Mouse (Mus musculus) hindbrain, embryonic 12.5 days (tissue): ENCODE measurements around the gene Gm12248. TPM values are rescaled to one million over a fixed set of nuclear protein-coding genes. Genes with fewer than 3 reads are reported as not detected.
"Not testable (repeated sequence)": the region's sequence is repeated elsewhere in the genome, so short reads cannot be mapped to it uniquely, and the experiment has no call there.

Source experiments
- ATAC-seq: fragments of 200-750 bp; cut with Nextera tagmentation; 2 replicates; pipeline ENCODE4 v1.8.0; 2017; ENCODE audit warnings: moderate TSS enrichment; ENCODE audit not compliant: low FRiP score
- H3K27ac ChIP-seq: fragments of 300-500 bp; sonication (generic); 2 replicates; pipeline ENCODE4 v1.5.1; 2016; ENCODE audit warnings: mild to moderate bottlenecking
- H3K27me3 ChIP-seq: fragments of 300-500 bp; sonication (generic); 2 replicates; pipeline ENCODE4 v1.6.1; 2016; ENCODE audit warnings: mild to moderate bottlenecking
- H3K36me3 ChIP-seq: fragments of 300-500 bp; sonication (generic); 2 replicates; pipeline ENCODE4 v1.6.1; 2016; ENCODE audit warnings: mild to moderate bottlenecking
- H3K4me1 ChIP-seq: fragments of 300-500 bp; sonication (generic); 2 replicates; pipeline ENCODE4 v1.6.1; 2016
- H3K4me2 ChIP-seq: fragments of 300-500 bp; sonication (generic); replicated peaks from 2 replicates; pipeline ENCODE4 v1.6.1; 2016; ENCODE audit warnings: mild to moderate bottlenecking
- H3K4me3 ChIP-seq: fragments of 300-500 bp; sonication (generic); 2 replicates; pipeline ENCODE4 v1.5.1; 2016; ENCODE audit warnings: mild to moderate bottlenecking
- H3K9ac ChIP-seq: fragments of 300-500 bp; sonication (generic); 2 replicates; pipeline ENCODE4 v1.6.1; 2016; ENCODE audit warnings: mild to moderate bottlenecking, moderate library complexity
- H3K9me3 ChIP-seq: fragments of 300-500 bp; sonication (generic); replicated peaks from 2 replicates; pipeline ENCODE4 v1.6.1; 2016; ENCODE audit warnings: mild to moderate bottlenecking
- WGBS: fragments of 180-500 bp; shearing (Covaris S2); methylation state at CpG from one replicate; pipeline ENCODE4 v1.1.7; 2016; 5-methylcytosine and 5-hydroxymethylcytosine counted together
- polyA plus RNA-seq: library from polyadenylated mRNA; unstranded; fragments of >200 nt; fragmentation: Nextera tagmentation; extraction: Ambion mirVana; gene quantifications from 2 replicates; pipeline ENCODE4 v1.2.1, GENCODE M21; 2016

Gm12248 gene
- polyA plus RNA-seq, 1 experiment from 2014 or later: 0.14 TPM

DNA sequence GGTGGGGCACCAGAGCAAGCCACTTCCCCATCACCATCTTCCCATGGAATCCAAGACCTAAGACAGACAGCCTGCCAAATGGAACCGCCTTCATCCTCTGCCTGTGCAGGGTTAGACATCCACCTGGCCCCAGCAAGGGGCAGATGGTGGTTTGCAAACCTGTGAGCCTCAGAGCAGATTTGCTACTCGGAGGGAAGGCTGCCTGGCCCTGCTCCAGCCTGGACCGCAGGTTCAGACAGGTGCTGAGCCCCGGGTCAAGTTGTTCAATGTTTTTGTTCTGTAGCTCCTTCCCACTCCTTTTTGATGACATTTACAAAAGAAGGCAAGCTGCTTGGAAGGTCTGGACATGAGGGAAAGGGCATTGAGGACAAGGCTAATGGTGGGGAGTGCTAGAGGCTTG, 31.7 kb downstream of the Gm12248 start:
- H3K9ac ChIP-seq, H3K27ac ChIP-seq, ATAC-seq, H3K4me3 ChIP-seq, H3K4me1 ChIP-seq, H3K27me3 ChIP-seq, H3K9me3 ChIP-seq, H3K4me2 ChIP-seq: not testable (repeated sequence)
- 99% methylated on average over 4 of the region's 4 CpGs for WGBS
- peaks cover 44% of the 10 kb centered on the region for H3K36me3 ChIP-seq

DNA sequence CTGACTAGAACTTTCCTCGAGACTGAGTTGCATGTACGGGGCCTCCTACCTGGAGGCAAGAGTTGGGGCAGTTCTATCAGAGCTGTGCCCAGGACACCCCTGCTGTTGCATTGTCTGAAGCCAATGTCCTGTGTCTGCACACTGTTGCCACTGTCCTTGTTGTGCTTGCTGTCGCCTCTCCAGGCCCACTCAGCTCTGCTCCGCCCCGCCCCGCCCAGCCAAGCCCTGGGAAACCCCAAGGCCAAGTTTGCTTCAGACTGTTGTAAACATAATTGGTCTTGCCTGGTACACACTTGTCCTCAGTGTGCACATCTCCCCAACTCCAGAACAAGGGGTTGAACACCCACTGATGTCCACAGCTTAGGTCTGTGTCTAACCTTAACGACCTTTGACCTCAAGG, 33.2 kb downstream of the Gm12248 start:
- H3K4me3 ChIP-seq, H3K9ac ChIP-seq, H3K4me1 ChIP-seq, H3K4me2 ChIP-seq, H3K27me3 ChIP-seq, ATAC-seq, H3K27ac ChIP-seq, H3K9me3 ChIP-seq: not testable (repeated sequence)
- peaks cover 58% of the 10 kb centered on the region for H3K36me3 ChIP-seq
- 96% methylated on average over 7 of the region's 7 CpGs for WGBS

DNA sequence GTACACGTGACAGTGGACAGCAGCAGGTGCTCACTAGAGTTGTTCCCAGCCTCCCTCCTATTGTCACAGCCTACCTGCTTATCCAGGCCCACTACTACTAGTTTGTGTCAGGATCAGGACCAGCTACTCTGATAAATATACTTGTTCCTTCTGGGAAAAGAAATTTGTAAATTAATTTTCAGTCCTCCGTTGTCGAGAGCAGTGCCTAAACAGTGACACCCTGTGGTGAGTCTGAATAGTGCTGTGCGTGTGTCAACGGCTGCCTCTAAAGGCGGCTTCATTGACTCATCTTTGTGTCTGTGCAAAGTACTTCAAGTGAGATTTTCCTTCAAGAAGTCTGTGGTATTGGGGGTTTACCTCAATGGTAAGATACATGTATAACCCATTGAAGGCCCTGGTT, 35.5 kb downstream of the Gm12248 start:
- WGBS: 48% methylated on average over 6 of the region's 6 CpGs

DNA sequence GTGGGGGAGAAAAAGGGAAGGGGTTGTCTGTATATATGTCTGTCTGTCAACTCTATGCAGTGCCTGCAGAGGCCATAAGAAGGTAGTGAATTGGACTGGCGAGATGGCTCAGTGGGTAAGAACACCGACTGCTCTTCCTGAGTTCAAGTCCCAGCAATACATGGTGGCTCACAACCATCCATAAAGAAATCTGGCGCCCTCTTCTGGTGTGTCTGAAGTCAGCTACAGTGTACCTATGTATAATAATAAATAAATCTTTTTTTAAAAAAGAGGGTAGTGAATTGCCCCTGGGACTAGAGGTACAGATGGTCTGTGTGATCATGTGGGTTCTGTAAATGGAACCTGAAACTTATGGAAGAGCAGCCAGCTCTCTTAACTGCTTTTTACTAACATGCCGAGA, 46.5 kb downstream of the Gm12248 start:
- 78% methylated on average over 4 of the region's 4 CpGs for WGBS
- Histone ChIP-seq H3K27ac (no peak overlapping the region), H3K4me3 (no peak overlapping the region), H3K4me2 (no peak overlapping the region), H3K36me3 (peaks cover 68% of the 10 kb centered on the region), H3K9ac (no peak overlapping the region), H3K9me3 (no peaks in the 10 kb centered on the region), H3K4me1 (no peaks in the 10 kb centered on the region), H3K27me3 (no peaks in the 10 kb centered on the region)
- ATAC-seq: no peak

More for the DNA sequence above, 35.5 kb downstream of the Gm12248 start:
- Histone ChIP-seq H3K27ac (no peak overlapping the region), H3K27me3 (no peaks in the 10 kb centered on the region), H3K9ac (no peak overlapping the region), H3K9me3 (no peaks in the 10 kb centered on the region), H3K36me3 (peaks cover 76% of the 10 kb centered on the region), H3K4me2 (no peak overlapping the region), H3K4me1 (no peaks in the 10 kb centered on the region), H3K4me3 (no peak overlapping the region)
- ATAC-seq: no peak

DNA sequence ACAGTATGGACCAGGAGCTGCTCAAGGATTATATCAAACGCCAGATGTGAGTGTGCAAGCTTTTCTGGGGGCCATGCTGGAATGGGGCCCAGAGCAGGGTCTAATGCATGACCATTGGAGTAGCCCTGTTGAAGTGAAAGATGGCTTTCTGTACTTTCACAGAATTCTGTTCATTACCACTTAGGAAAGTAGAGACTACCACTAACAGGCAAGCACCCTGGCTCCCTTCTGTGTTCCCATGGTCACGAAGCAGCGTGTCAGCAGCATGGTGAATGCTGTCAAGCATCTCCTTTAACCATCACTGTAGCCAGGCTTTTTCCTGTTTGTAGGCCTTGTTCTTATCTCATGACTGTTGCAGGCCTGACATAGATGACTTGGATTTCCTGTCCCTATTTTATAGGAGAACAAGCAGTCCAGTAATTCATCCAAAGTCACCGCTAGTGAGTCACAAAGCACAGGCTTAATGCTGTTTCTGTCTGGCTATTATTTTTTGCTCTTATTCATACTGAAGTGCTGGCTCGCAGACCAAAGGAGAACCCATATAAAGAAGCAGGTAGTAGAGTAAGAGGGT, 50.0 kb downstream of the Gm12248 start:
- H3K4me2 ChIP-seq: no peak overlapping the region
- H3K9ac ChIP-seq: no peak overlapping the region
- ATAC-seq: no peak
- no peaks in the 10 kb centered on the region for H3K9me3 ChIP-seq
- H3K4me1 ChIP-seq: no peaks in the 10 kb centered on the region
- no peak overlapping the region for H3K27ac ChIP-seq
- H3K36me3 ChIP-seq: peaks cover 36% of the 10 kb centered on the region
- H3K27me3 ChIP-seq: no peaks in the 10 kb centered on the region
- no peak overlapping the region for H3K4me3 ChIP-seq
- 90% methylated on average over 5 of the region's 5 CpGs for WGBS

DNA sequence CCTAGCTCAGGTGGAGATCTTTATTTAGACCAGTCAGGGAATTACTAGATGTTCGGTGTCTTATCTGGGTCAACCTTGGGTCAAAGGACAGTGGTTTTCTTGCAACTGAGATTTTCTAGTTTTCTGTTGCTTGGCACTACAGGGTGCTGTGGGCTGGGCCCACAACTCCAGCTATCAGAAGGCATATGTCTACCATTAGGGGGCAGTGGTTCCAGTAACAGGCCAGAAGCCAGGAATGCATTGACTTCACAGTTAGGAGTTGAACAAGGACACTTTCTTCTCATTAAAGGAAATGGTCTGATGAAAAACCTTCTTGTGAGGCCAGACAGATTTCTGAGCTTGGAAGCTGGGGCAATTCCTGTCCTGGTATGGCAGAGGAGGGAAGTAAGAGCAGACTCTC, 53.9 kb downstream of the Gm12248 start:
- no peak for ATAC-seq
- Histone ChIP-seq H3K27ac (no peak overlapping the region), H3K4me3 (no peak overlapping the region), H3K9ac (no peak overlapping the region), H3K27me3 (no peaks in the 10 kb centered on the region), H3K36me3 (peaks cover 26% of the 10 kb centered on the region), H3K4me1 (no peaks in the 10 kb centered on the region), H3K9me3 (no peaks in the 10 kb centered on the region), H3K4me2 (no peak overlapping the region)
- 86% methylated on average over 1 of the region's 1 CpGs for WGBS

DNA sequence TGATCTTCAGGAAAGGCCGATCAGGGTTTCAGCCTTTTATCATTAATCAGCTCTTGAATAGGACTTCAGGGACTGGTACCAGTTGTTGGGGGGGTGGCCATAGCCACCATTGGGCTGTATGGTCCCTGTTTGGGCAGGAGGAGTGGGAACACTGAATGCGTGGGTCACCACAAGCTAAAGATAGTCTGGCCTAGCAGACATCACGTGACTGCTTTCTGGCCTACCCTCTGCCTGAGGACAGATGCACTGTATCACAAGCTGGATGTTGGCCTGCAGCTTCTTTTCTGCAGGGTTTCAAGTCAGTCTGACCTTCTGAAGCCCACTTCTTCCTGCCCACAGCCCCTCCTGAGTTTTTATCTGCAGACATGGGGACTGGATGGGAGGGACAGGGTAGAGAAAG, 59.3 kb downstream of the Gm12248 start:
- Histone ChIP-seq H3K27me3 (no peaks in the 10 kb centered on the region), H3K9ac (no peak overlapping the region), H3K4me1 (0 out of 2 replicates have a peak, but pooled peaks cover 7% of the 10 kb centered on the region), H3K27ac (no peak overlapping the region), H3K4me2 (no peak overlapping the region), H3K36me3 (no peaks in the 10 kb centered on the region), H3K9me3 (no peaks in the 10 kb centered on the region), H3K4me3 (no peak overlapping the region)
- 93% methylated on average over 3 of the region's 3 CpGs for WGBS
- no peak for ATAC-seq

DNA sequence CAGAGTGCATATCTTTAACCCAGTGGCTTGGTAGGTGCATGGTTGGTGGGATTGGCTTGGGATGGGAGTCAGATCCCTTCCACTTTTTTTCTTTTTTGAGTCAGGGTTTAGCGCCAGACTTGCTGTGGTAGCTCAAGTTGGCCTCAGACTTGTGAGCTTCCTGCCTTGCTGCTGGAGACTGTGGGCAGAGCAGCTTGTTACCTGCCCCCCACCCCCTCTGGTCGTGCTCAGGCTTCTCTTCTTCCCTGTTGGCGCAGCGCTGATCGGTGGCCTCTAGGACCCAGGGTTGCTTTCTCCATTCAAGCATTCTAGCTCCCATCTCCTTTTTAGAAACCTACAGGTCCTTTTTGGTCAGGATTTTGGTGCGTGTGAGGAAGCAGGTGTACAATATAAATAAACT, 61.8 kb downstream of the Gm12248 start:
- Histone ChIP-seq H3K9ac (no peak overlapping the region), H3K36me3 (no peaks in the 10 kb centered on the region), H3K27ac (no peak overlapping the region), H3K4me3 (no peak overlapping the region), H3K9me3 (no peaks in the 10 kb centered on the region), H3K27me3 (no peaks in the 10 kb centered on the region), H3K4me2 (no peak overlapping the region), H3K4me1 (0 out of 2 replicates have a peak, but pooled peaks cover 7% of the 10 kb centered on the region)
- WGBS: 78% methylated on average over 6 of the region's 6 CpGs
- no peak for ATAC-seq

DNA sequence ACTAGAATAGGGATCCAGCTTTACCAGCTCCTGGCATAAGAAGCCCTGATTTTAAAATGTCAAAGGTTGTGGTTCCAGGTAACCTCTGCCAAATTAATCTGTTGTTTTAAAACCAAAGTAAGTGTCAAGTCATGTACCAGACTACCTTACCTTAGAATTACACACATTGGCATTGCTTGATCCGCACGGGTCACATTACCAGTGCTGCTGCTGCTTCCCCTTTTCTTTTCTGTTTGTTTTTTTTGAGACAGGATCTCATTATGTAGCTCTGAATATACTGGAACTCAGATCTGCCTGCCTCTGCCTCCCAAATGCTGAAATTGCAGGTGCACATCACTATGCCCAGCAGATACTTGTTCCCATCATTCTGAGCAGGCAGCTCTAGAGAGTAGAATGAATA, 63.1 kb downstream of the Gm12248 start:
- H3K9ac ChIP-seq: no peak overlapping the region
- H3K27ac ChIP-seq: no peak overlapping the region
- no peaks in the 10 kb centered on the region for H3K36me3 ChIP-seq
- H3K4me2 ChIP-seq: no peak overlapping the region
- H3K4me3 ChIP-seq: no peak overlapping the region
- H3K27me3 ChIP-seq: no peaks in the 10 kb centered on the region
- 0 out of 2 replicates have a peak, but pooled peaks cover 9% of the 10 kb centered on the region for H3K4me1 ChIP-seq
- H3K9me3 ChIP-seq: no peaks in the 10 kb centered on the region
- no peak for ATAC-seq
- whole genome bisulfite sequencing: 86% methylated on average over 2 of the region's 2 CpGs

DNA sequence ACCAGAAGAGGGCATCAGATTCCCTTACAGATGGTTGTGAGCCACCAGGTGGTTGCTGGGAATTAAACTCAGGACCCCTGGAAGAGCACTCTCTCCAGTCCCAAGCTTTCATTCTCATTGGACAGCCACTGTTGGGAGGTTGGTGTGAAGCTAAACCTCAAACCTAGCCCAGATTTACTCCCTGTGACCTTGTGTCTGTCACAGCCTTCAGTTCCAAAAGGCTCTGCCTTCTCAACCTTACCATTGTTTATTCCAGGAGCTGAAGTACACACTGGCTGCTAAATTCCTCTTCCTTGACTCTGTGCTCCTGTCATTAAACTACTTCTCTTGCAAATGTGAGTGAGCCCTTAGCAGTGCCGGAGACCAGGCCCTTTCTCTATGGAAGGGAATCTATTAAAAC, 64.0 kb downstream of the Gm12248 start:
- H3K4me1 ChIP-seq: 0 out of 2 replicates have a peak, but pooled peaks cover 13% of the 10 kb centered on the region
- 83% methylated on average over 1 of the region's 1 CpGs for WGBS
- H3K9me3 ChIP-seq: no peaks in the 10 kb centered on the region
- H3K27ac ChIP-seq: no peak overlapping the region
- no peaks in the 10 kb centered on the region for H3K27me3 ChIP-seq
- no peak overlapping the region for H3K4me3 ChIP-seq
- no peak for ATAC-seq
- no peak overlapping the region for H3K9ac ChIP-seq
- no peaks in the 10 kb centered on the region for H3K36me3 ChIP-seq
- no peak overlapping the region for H3K4me2 ChIP-seq

DNA sequence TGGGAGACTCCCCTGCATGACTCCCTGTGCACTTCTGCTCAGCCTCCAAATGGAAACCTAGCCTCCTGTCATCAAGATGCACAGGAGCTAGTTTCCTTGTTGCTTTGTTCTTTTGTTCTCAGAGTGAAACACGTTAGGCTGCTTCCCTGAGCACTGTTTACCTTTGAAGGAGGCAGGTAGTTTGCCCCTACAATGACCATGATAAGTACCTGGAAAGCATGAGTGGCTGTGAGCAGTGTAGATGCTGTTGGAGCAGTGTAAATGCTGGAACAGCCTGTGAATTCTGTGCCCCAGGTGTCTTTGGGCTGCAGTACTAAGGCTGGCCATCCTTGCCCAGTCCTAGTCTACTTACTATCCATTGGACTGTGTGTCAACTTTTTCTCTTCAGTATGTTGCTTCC, 66.1 kb downstream of the Gm12248 start:
- H3K36me3 ChIP-seq: no peaks in the 10 kb centered on the region
- H3K9ac ChIP-seq: no peak overlapping the region
- peaks cover 12% of the 10 kb centered on the region; the same call in 1 of the 2 replicates for H3K4me1 ChIP-seq
- WGBS: 69% methylated on average over 1 of the region's 1 CpGs
- no peak overlapping the region for H3K4me3 ChIP-seq
- no peaks in the 10 kb centered on the region for H3K9me3 ChIP-seq
- H3K4me2 ChIP-seq: no peak overlapping the region
- ATAC-seq: no peak
- no peaks in the 10 kb centered on the region for H3K27me3 ChIP-seq
- no peak overlapping the region for H3K27ac ChIP-seq

DNA sequence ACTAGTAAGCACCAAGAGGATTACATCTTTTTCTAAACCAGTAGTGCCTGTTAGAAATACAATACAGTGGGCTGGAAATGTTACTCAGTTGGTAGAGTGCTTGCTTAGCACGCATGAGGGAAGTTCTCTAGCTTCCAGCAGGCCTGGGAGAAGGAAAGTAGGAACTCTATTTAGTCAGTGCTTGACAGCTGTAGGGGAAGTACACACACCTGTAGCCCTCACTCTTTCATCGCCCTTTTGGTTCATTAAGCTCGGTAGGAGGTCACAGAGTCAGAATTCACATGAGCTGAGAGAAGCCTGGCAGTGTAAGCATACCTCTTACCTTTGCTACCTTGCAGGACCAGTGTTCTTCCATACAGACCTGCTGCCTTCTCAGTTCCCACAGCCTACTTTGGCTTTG, 66.6 kb downstream of the Gm12248 start:
- Histone ChIP-seq H3K36me3 (no peaks in the 10 kb centered on the region), H3K27me3 (no peaks in the 10 kb centered on the region), H3K9ac (no peak overlapping the region), H3K4me3 (no peak overlapping the region), H3K27ac (no peak overlapping the region), H3K4me2 (no peak overlapping the region), H3K9me3 (no peaks in the 10 kb centered on the region), H3K4me1 (peaks cover 15% of the 10 kb centered on the region)
- 67% methylated on average over 3 of the region's 3 CpGs for WGBS
- no peak for ATAC-seq

DNA sequence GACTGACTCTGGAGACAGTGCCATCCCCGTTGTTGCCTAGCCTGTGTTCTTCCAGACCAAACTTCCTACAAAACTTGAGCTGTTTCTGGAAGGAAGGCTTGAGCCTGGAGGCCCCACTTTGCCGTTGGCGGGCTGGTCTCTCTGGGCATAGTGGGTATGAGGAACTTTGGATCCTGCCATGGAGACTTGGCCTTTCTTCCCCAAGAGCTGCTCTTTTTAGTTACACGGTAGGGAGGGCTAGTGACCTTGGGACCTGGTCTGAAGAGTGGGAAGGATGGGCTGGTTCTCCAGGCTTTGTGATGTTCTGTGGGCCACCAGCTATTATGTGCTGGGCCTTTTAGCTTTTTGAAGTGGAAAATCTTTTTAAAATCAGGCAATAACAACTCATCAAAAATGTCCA, 67.1 kb downstream of the Gm12248 start:
- 87% methylated on average over 4 of the region's 4 CpGs for WGBS
- Histone ChIP-seq H3K9me3 (no peaks in the 10 kb centered on the region), H3K9ac (no peak overlapping the region), H3K27me3 (no peaks in the 10 kb centered on the region), H3K4me1 (peaks cover 16% of the 10 kb centered on the region), H3K27ac (no peak overlapping the region), H3K36me3 (no peaks in the 10 kb centered on the region), H3K4me3 (no peak overlapping the region), H3K4me2 (no peak overlapping the region)
- no peak for ATAC-seq
